Mouse (Mus musculus) embryonic stem cell, embryonic (primary cell): ENCODE measurements around the gene Inha.

Source experiments
- CTCF ChIA-PET, 4 experiments: fragments of 300-600 bp in 2 of 4; fragments of 350-600 bp in 2 of 4; sonication (Branson Sonifier 250); formaldehyde crosslinking; loops; one replicate each; lab custom pipeline; 2022; ENCODE audit warnings: inconsistent platforms in 2 of 4; lab: Charles Lee
- POLR2A ChIA-PET, 4 experiments: fragments of 300-600 bp in 2 of 4; fragments of 350-600 bp in 2 of 4; sonication (Branson Sonifier 250); formaldehyde crosslinking; loops; one replicate each; lab custom pipeline; 2022; ENCODE audit warnings: antibody characterized with exemption in 4 of 4, inconsistent platforms in 1 of 4; lab: Charles Lee

Inha gene

GRCm38 (mm10) chr1:75521321-75522031 is 14.6 kb downstream of the Inha start, which contains the start of gene Stk11ip:
Gene Stk11ip (plus strand): TSS chr1:75521529.
- ChIA-PET CTCF (interaction anchor here in 3 of 4 experiments (1.1 to 1.5 kb wide), 4 partner anchors 15 to 108 kb away, joined by 3 to 4 read pairs (median 3); partner anchors contain the start of gene Obsl1 (in 1 of the 3)), POLR2A (interaction anchor here (0.6 to 2.1 kb wide), 29 partner anchors 9 to 933 kb away, joined by 3 to 18 read pairs (median 5); partner anchors contain the start of genes Obsl1 (in 2 of the 4), Chpf (in 1 of the 4), Dnpep (in 1 of the 4) and Inha (in 1 of the 4))

GRCm38 (mm10) chr1:75524679-75525078 is 17.8 kb downstream of the Inha start:
- POLR2A ChIA-PET = interaction anchor here in 2 of 4 experiments (0.5 to 1.5 kb wide), 4 partner anchors 9 to 67 kb away, joined by 3 to 5 read pairs (median 3); partner anchors contain the start of gene Slc4a3 (in 1 of the 2)
- CTCF ChIA-PET = interaction anchor here in 1 of 4 experiments (1.8 kb wide), 1 partner anchor 111 kb away, joined by 4 read pairs; no protein-coding TSS in a partner anchor

GRCm38 (mm10) chr1:75530546-75530945 is 23.7 kb downstream of the Inha start:
- POLR2A ChIA-PET = interaction anchor here in 3 of 4 experiments (0.5 to 1.5 kb wide), 4 partner anchors 9 to 188 kb away, joined by 3 to 5 read pairs (median 4); partner anchors contain the start of gene Stk11ip (in 1 of the 3)
- CTCF ChIA-PET = interaction anchor here in 2 of 4 experiments (1.0 to 1.5 kb wide), 2 partner anchors 53 kb away, joined by 4 to 7 read pairs; no protein-coding TSS in a partner anchor

DNA sequence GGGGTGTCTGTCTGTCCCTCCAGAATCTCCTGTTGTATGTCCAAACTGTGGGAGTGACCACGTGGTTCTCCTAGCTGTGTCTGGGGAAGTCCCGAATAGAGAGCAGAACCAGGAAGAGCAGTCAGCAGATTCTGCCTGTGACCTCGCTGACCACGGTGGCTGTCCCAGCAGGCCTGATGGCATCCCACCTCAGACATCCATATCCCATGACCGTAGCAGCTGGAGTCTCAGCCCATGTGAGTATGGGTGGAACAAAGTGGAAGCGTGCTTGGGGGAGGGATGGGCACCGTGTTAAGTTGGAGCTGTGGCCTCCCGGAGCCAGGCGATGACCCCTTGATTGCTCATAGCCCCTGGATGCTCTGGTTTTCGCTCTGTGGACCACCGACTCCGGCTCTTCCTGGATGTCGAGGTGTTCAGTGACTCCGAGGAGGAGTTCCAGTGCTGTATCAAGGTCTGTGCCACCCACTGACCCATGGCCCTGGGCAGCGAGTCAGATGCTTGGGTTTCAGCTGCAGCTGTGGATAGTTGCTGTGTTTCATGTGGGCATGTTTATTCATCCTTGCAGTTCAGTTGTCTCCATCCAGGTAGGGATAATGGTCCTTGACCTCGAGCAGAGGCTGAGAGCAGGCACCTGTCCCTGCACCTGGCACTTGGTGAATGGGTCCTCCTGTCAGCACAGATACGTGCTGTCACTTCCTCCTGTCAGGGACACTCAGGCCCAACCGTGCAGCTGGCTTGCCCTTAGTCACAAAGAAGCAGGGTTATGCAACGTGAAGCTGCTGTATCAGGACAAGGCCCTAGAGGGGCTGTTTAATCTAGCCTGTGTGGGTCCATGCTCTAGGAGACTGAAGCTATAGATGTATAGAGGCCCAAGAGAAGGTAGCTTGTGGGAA is 25.6 kb downstream of the Inha start:
- POLR2A ChIA-PET = interaction anchor here in 2 of 4 experiments (0.6 to 1.6 kb wide), 3 partner anchors 12 to 53 kb away, joined by 3 to 6 read pairs (median 4); no protein-coding TSS in a partner anchor
- CTCF ChIA-PET = interaction anchor here in 2 of 4 experiments (0.6 to 0.7 kb wide), 2 partner anchors 27 to 41 kb away, joined by 3 to 4 read pairs; no protein-coding TSS in a partner anchor

DNA sequence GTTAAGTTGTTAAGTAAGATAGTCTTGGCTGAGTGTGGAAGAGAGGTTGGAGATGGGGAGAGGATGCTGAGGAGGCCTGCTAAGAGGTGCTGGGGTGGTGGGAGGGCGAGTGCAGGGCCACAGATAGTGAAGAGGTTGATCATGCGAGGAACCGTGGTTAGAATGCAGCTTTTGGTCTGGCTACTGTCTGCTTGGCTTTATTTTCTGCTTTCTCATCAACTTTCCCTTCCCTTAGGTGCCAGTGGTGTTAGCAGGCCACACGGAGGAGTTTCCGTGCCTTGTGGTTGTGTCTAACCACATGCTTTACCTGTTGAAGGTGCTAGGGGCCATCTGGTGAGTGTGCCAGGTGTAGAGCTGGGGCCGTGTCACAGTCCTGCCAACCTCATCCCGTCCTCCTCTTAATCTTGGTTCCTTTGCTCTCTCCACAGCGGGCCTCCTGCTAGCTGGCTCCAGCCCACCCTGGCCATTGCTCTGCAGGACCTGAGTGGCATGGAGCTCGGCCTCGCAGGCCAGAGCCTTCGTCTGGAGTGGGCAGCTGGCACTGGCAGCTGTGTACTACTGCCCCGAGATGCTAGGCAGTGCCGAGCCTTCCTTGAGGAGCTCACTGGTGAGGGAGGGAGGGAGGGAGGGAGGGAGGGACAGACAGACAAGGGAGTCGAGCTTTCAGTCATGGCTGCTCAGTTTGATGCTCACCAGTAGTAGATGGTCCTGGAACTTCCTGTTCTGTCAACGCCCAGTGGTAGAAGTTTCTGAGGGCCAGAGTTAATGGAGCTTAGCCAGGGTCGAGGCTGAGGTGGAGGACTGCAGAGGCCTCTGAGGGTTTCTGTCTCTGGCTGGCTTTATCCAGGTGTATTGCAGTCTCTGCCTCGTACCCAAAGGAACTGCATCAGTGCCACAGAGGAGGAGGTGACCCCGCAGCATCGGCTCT is 26.7 kb downstream of the Inha start:
- ChIA-PET POLR2A (interaction anchor here in 1 of 4 experiments (0.6 kb wide), 1 partner anchor 88 kb away, joined by 4 read pairs; no protein-coding TSS in a partner anchor), CTCF (interaction anchor here in 2 of 4 experiments (0.6 kb wide), 2 partner anchors 81 to 157 kb away, joined by 3 to 7 read pairs; no protein-coding TSS in a partner anchor)

GRCm38 (mm10) chr1:75537587-75537986 is 30.7 kb downstream of the Inha start:
- ChIA-PET CTCF (no interaction called here), POLR2A (no interaction called here)

DNA sequence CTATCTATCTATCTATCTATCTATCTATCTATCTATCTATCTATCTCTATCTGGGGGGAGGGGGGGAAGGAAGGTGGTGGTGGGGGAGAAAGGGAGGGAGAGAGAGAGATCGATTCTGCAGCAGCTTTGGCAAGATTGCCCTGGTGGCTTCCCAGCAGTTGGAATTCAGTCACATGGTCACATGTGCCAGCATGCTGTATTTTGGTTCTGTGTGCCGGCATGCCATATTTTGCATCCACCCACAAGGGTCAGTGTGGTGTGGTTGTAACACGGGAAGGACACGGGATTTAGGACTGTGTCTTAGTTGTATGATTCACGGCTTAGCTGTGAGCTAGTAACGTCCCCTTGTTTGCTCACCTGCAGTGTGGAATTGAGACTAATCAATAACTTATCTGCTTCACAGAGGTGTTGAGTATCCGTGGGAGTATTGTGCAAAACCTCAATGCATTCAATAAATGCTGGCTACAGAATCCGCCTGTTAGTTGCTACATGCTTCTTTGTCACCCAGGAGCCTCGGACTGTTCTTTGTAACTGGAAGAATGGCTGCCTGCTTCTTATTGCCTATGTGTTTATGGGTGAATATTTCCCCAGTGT is 31.8 kb downstream of the Inha start:
- ChIA-PET CTCF (no interaction called here), POLR2A (no interaction called here)

DNA sequence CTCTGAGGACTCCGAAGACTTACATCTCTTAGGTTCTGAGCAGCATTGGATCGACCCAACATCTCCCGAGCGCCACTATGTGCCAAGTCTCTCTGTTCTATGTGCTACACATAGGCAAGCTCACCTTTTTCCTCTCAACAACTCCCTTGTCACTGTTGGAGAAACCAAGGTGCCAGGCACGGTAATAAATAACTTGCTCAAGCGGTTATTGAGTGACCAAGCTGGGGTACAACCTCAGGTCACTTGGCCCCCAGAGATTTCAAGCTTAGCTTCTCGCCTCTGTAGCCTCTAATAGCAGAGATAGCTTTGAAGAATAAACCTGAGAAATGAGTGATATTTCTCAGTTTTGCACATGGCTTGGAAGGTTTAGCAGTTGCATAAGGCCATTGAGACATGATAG is 34.6 kb downstream of the Inha start:
- POLR2A ChIA-PET = interaction anchor here in 1 of 4 experiments (1.3 kb wide), 1 partner anchor 42 kb away, joined by 3 read pairs; no protein-coding TSS in a partner anchor
- CTCF ChIA-PET = no interaction called here

DNA sequence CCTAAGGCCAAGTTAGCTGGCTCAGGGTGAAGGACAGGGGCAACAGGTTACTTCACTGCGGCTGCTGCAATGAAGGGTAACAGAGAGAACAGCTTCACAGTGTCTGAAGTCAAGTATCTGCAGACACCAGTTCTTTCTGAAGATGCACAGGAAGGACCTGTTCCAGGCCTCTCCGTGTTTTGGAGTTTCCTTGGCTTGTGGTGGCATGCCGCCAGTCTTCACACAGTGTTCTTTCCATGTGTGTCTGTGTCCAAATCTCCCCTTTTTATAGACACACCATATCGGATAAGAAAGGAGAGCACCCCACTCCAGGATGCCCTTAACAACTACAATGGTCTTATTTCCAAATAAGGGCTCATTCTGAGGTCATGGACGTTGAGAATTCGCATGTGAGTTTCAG is 37.5 kb downstream of the Inha start:
- POLR2A ChIA-PET = no interaction called here
- CTCF ChIA-PET = no interaction called here

DNA sequence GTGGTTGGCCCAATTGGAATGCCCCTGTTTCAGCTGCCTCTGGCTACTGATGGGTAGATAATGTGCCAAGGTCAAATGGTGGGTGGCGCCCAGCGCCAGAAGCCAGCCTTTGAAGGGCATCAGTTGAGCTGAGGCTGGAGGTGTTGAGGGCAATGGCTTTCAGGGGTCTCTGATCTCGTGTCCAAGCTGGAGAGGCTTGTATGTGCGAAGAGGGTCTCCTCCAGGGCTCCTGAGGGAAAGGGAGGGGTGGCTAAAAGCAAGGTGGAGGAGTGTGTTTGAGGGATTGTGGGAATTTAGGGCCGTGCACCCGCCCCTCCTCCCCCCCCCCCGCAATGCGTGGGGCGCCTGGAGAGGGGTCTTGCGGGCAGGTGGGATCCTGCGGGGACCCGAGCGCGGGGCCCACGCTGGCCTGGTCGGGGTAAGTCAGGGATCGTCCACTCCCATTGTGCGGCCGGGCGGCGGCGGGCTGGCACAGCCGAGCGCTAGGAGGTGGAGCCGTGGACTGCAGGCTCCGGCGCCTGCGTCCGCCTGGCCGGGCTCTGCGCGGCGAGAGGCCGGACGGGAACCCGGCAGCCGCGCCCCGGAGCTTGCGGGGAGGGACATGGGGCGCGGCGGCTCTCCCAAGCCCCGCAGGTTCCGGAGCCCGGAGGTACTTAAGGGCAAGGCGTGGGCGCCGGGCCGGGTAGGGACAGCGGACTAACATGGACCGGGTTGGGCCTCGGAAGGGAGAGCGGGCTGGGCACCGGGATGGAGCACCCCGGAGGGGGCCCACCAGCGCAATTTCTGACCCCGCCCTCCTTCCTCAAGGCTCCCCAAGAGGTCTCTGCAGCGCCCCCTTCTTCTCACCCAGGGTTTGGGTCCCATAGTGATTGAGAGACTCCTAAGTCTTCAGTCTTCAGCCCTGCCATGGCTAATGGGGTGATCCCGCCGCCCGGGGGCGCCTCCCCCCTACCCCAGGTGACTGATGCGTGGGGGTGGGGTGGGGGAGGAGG is 39.4 kb downstream of the Inha start, which contains the start of gene Slc4a3:
Slc4a3 (plus strand) TSS at position 302 of the 992 bp plus-strand sequence.
- POLR2A ChIA-PET = interaction anchor here in 3 of 4 experiments (0.6 to 1.7 kb wide), 8 partner anchors 10 to 403 kb away, joined by 3 to 6 read pairs (median 4); no protein-coding TSS in a partner anchor
- CTCF ChIA-PET = interaction anchor here (0.6 to 2.5 kb wide), 13 partner anchors 11 to 746 kb away, joined by 3 to 12 read pairs (median 3); no protein-coding TSS in a partner anchor

DNA sequence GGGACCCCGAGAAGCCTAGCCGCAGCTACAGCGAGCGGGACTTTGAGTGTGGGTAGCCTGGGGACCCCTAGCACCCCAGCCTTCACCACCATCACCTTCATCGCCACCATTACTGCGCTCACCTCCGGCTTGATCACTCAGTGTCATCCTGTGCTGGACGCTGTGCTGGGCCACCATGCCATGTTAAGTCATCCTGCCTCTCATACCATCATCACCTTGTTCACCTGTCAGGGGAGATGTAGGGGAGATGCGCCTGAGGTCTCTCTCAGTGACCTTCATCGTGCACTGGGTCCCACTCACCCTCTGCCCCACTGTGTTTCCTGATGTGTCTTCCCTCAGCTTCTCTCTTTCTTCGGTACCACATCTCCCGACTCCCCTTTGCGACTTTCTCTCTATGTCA is 40.5 kb downstream of the Inha start:
- POLR2A ChIA-PET = interaction anchor here in 2 of 4 experiments (0.7 to 1.3 kb wide), 2 partner anchors 22 to 42 kb away, joined by 3 to 5 read pairs; no protein-coding TSS in a partner anchor
- CTCF ChIA-PET = interaction anchor here in 2 of 4 experiments (1.0 to 2.5 kb wide), 3 partner anchors 12 to 80 kb away, joined by 3 to 12 read pairs (median 8); no protein-coding TSS in a partner anchor

- CTCF ChIA-PET = interaction anchor here in 2 of 4 experiments (1.0 to 2.3 kb wide), 3 partner anchors 11 to 71 kb away, joined by 3 to 12 read pairs (median 5); no protein-coding TSS in a partner anchor
- POLR2A ChIA-PET = interaction anchor here in 3 of 4 experiments (0.7 to 1.8 kb wide), 4 partner anchors 10 to 69 kb away, joined by 3 to 5 read pairs (median 3); partner anchors contain the start of genes Chpf (in 1 of the 3), Stk11ip (in 1 of the 3) and Tmem198 (in 1 of the 3)
Measured at GRCm38 (mm10) chr1:75548083-75548482, 41.2 kb downstream of the Inha start.

GRCm38 (mm10) chr1:75548871-75549270 is 42.0 kb downstream of the Inha start:
- CTCF ChIA-PET = interaction anchor here in 3 of 4 experiments (0.7 to 2.3 kb wide), 6 partner anchors 10 to 203 kb away, joined by 3 to 12 read pairs (median 4); no protein-coding TSS in a partner anchor

More at GRCm38 (mm10) chr1:75548871-75549270, 42.0 kb downstream of the Inha start:
- POLR2A ChIA-PET = interaction anchor here in 3 of 4 experiments (1.1 to 1.8 kb wide), 5 partner anchors 9 to 223 kb away, joined by 3 to 5 read pairs (median 3); partner anchors contain the start of genes Chpf (in 1 of the 3), Stk11ip (in 1 of the 3) and Tmem198 (in 1 of the 3)
